Mouse (Mus musculus): Measurements from ENCODE around the gene Rbm47.

Rbm47 gene

GRCm38 (mm10) chr5:66085478-66085877 is 87.4 kb downstream of the Rbm47 start:
- DNase-seq (ENCODE audit: low spot score in 2 of 2), result no peak

- no peak for DNase-seq (ENCODE audit: low spot score in 2 of 2)
These were observed 88.4 kb downstream of the Rbm47 start for GRCm38 (mm10) chr5:66084541-66084940.

- DNase-seq (ENCODE audit: low spot score in 2 of 2), result peak in 1 of 2 experiments; percentile 40
These were observed 89.6 kb downstream of the Rbm47 start for GRCm38 (mm10) chr5:66083350-66083749.

GRCm38 (mm10) chr5:66082229-66082572 is 90.7 kb downstream of the Rbm47 start:
- no peak for DNase-seq (ENCODE audit: low spot score in 2 of 2)

GRCm38 (mm10) chr5:66081443-66082228 is 91.3 kb downstream of the Rbm47 start:
- no peak for DNase-seq (ENCODE audit: low spot score in 2 of 2)

GRCm38 (mm10) chr5:66080529-66081220 is 92.2 kb downstream of the Rbm47 start:
- DNase-seq (ENCODE audit: low spot score in 2 of 2), result no peak

- no peak for DNase-seq (ENCODE audit: low spot score in 2 of 2)
These were observed 93.3 kb downstream of the Rbm47 start for GRCm38 (mm10) chr5:66079358-66080179.

- DNase-seq (ENCODE audit: low spot score in 2 of 2), result no peak
These were observed 94.4 kb downstream of the Rbm47 start for GRCm38 (mm10) chr5:66078491-66079012.

GRCm38 (mm10) chr5:66077416-66077815 is 95.5 kb downstream of the Rbm47 start:
- DNase-seq (ENCODE audit: low spot score in 2 of 2), result no peak

GRCm38 (mm10) chr5:66076685-66077301 is 96.1 kb downstream of the Rbm47 start:
- DNase-seq (ENCODE audit: low spot score in 2 of 2), result no peak

- DNase-seq (ENCODE audit: low spot score in 2 of 2), result no peak
These were observed 97.0 kb downstream of the Rbm47 start for GRCm38 (mm10) chr5:66075906-66076305.

GRCm38 (mm10) chr5:66075032-66075488 is 97.9 kb downstream of the Rbm47 start:
- DNase-seq (ENCODE audit: low spot score in 2 of 2), result peak in 1 of 2 experiments; percentile 20

GRCm38 (mm10) chr5:66074235-66074634 is 98.7 kb downstream of the Rbm47 start:
- DNase-seq (ENCODE audit: low spot score in 2 of 2), result no peak

- no peak for DNase-seq (ENCODE audit: low spot score in 2 of 2)
These were observed 99.2 kb downstream of the Rbm47 start for GRCm38 (mm10) chr5:66073604-66074164.

- DNase-seq (ENCODE audit: low spot score in 2 of 2), result no peak
These were observed 101.2 kb downstream of the Rbm47 start for GRCm38 (mm10) chr5:66071722-66072121.

- no peak for DNase-seq (ENCODE audit: low spot score in 2 of 2)
These were observed 102.6 kb downstream of the Rbm47 start for GRCm38 (mm10) chr5:66070350-66070749.

- no peak for DNase-seq (ENCODE audit: low spot score in 2 of 2)
These were observed 103.3 kb downstream of the Rbm47 start for GRCm38 (mm10) chr5:66069470-66070144.

- DNase-seq (ENCODE audit: low spot score in 2 of 2), result no peak
These were observed 103.8 kb downstream of the Rbm47 start for GRCm38 (mm10) chr5:66069133-66069469.

- DNase-seq (ENCODE audit: low spot score in 2 of 2), result no peak
These were observed 104.6 kb downstream of the Rbm47 start for GRCm38 (mm10) chr5:66068068-66068920.

GRCm38 (mm10) chr5:66067219-66067618 is 105.7 kb downstream of the Rbm47 start:
- no peak for DNase-seq (ENCODE audit: low spot score in 2 of 2)

Data from left cerebral cortex, adult 9 months (tissue).